Mouse (Mus musculus) ES-CJ7 (cell line): ENCODE measurements at regions not wholly inside any gene's neighbourhood (a gene's known extent, or its start where the extent isn't known, plus 50 kb on each side); places are given as distances from the start of the nearest gene placed in this dataset.
A peak's percentile ranks its signal among the peaks of the same experiment; 100 is the strongest.

ENCODE experiments used
- DNase-seq: peaks from one replicate; pipeline ENCODE4 v3.0.0; 2011; ENCODE audit warnings: low read depth, low spot score

- no peak for DNase-seq
Measured at GRCm38 (mm10) chrX:147265731-147266130, 163.3 kb downstream of the Il13ra2 start.

- DNase-seq = no peak
Measured at GRCm38 (mm10) chrX:147259131-147259530, 169.9 kb downstream of the Il13ra2 start.

DNA sequence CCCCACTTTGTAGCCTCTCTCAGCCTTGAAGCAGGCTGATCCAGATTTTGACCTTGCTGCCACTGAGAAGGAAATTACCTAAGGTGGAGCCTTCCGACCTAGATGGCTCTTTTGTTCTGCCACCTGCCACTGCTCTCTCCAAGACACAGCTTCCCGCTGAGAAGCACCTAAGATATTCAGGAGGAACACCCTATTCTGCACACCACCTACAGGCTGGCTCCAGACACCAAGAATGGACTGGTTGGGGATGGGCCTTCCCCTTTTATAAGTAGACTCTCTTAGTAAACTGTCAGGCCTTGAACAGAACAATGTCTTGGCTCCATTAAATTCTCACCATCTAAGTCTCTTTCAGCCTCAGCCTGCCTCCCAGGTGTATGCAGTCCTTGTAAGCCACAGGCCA is 175.4 kb downstream of the Il13ra2 start:
- peak; percentile 89 for DNase-seq
